Mouse (Mus musculus) heart, embryonic 10.5 days (tissue): ENCODE measurements around the gene Arf1. TPM values are rescaled to one million over a fixed set of nuclear protein-coding genes. Genes with fewer than 3 reads are reported as not detected.
"Not testable (repeated sequence)": the region's sequence is repeated elsewhere in the genome, so short reads cannot be mapped to it uniquely, and the experiment has no call there.

ENCODE experiments used
- DNase-seq: peaks from one replicate; pipeline ENCODE4 v3.0.0-alpha.2; 2017; ENCODE audit warnings: low spot score
- H3K27ac ChIP-seq: fragments of 300-500 bp; sonication (generic); 2 replicates; pipeline ENCODE4 v1.5.1; 2016; ENCODE audit warnings: mild to moderate bottlenecking
- H3K27me3 ChIP-seq: fragments of 300-500 bp; sonication (generic); 2 replicates; pipeline ENCODE4 v1.6.1; 2016; ENCODE audit warnings: mild to moderate bottlenecking; ENCODE audit not compliant: poor library complexity, insufficient read depth, severe bottlenecking
- H3K36me3 ChIP-seq: fragments of 300-500 bp; sonication (generic); 2 replicates; pipeline ENCODE4 v1.6.1; 2016; ENCODE audit warnings: mild to moderate bottlenecking, moderate library complexity
- H3K4me1 ChIP-seq: fragments of 300-500 bp; sonication (generic); 2 replicates; pipeline ENCODE4 v1.6.1; 2016; ENCODE audit warnings: mild to moderate bottlenecking
- H3K4me3 ChIP-seq: fragments of 300-500 bp; sonication (generic); 2 replicates; pipeline ENCODE4 v1.5.1; 2016; ENCODE audit warnings: mild to moderate bottlenecking, moderate library complexity
- H3K9me3 ChIP-seq: fragments of 300-500 bp; sonication (generic); 2 replicates; pipeline ENCODE4 v1.6.1; 2016; ENCODE audit warnings: mild to moderate bottlenecking, moderate library complexity
- WGBS: fragments of 180-500 bp; shearing (Covaris S2); methylation state at CpG from one replicate; pipeline ENCODE4 v1.1.7; 2016; 5-methylcytosine and 5-hydroxymethylcytosine counted together
- polyA plus RNA-seq: library from polyadenylated mRNA; unstranded; fragments of >200 nt; fragmentation: Nextera tagmentation; extraction: Ambion mirVana; gene quantifications from 2 replicates; pipeline ENCODE4 v1.2.1, GENCODE M21; 2016

Gene Arf1
- polyA plus RNA-seq, 1 experiment from 2014 or later, result 707 TPM

GRCm38 (mm10) chr11:59222306-59222705 is 5.8 kb downstream of the Arf1 start:
- no peaks in the 10 kb centered on the region for H3K9me3 ChIP-seq
- peaks cover 37% of the 10 kb centered on the region for H3K36me3 ChIP-seq
- H3K4me1 ChIP-seq, result peaks cover 67% of the 10 kb centered on the region
- H3K27me3 ChIP-seq, result no peaks in the 10 kb centered on the region
- WGBS, result 87% methylated on average over 4 of the region's 4 CpGs
- DNase-seq, result no peak
- H3K4me3 ChIP-seq, result no peak overlapping the region
- no peak overlapping the region for H3K27ac ChIP-seq

DNA sequence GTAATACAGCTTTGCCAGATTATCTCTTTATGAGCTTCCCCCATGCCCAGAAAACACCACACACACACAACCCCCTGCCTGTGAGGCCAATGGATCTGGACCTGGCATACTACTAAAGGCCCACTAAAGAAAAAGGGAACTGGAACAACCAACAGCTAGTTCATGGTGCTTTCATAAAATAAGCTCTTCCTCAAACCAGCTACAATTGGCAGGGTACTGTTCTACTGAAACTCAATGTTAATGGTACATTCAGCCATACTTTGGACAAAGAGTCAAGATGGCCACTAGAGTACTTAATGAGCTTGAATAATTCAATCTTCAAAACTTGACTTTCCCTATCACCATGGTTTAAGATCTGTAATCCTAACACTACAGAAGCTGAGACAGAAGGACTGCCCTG is 6.5 kb downstream of the Arf1 start:
- Histone ChIP-seq H3K4me3 (no peak overlapping the region), H3K36me3 (peaks cover 37% of the 10 kb centered on the region), H3K4me1 (peaks cover 68% of the 10 kb centered on the region)

DNA sequence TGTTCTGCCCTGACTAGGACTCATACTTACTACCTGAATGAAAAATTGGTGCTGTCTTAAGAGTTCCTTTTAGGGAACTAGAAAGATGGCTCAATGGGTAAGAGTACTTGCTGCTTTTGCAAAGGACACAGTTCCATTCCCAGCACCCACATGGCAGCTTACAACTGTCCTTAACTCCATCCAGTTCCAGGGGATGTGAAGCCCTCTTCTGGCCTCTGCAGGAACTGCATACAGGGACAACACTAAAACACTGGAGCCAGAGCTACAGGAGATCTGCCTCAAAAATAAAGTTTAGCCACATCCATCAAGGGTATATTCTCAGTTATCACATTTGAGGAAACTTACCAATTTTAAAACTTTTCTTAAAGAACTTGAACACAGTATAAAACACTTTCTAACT is 9.0 kb downstream of the Arf1 start:
- Histone ChIP-seq H3K27me3 (no peaks in the 10 kb centered on the region), H3K9me3 (no peaks in the 10 kb centered on the region), H3K4me3 (no peak overlapping the region), H3K27ac (no peak overlapping the region), H3K4me1 (peaks cover 42% of the 10 kb centered on the region), H3K36me3 (peaks cover 49% of the 10 kb centered on the region)
- no peak for DNase-seq

More for the DNA sequence above, 6.5 kb downstream of the Arf1 start:
- Histone ChIP-seq H3K9me3 (no peaks in the 10 kb centered on the region), H3K27me3 (no peaks in the 10 kb centered on the region), H3K27ac (no peak overlapping the region)
- no peak for DNase-seq

DNA sequence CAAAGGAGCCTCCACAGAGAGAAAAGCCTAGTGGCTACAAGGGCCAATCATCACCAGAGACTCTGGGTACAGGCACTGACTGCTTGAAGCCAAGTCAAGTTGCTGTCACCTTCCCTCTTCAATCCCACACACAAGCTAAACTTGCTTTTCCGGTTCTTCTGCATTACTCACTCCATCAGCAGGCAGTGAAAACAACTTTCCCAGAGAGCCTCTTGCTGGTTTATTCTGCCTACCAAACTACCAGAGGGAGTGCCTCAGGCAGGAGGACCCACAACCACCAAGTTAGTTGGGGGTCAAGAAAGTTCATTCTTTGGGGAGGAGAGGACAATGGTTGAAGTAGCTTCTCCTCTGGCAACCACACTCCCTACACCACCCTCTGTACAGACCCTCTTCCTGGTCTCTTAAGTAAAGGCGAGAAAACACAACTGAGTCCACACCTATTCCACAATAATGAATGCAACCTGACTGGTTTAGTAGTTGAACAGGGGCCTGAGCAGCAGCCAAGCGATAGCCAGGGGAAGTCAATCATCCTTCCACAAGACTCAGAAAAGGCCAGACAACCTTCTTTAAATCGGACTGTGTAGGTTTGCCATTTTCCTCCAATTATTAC is 9.6 kb downstream of the Arf1 start:
- WGBS, result 84% methylated on average over 4 of the region's 4 CpGs
- Histone ChIP-seq H3K4me1 (peaks cover 37% of the 10 kb centered on the region), H3K27me3 (no peaks in the 10 kb centered on the region), H3K27ac (no peak overlapping the region), H3K36me3 (peaks cover 49% of the 10 kb centered on the region), H3K9me3 (no peaks in the 10 kb centered on the region), H3K4me3 (no peak overlapping the region)
- DNase-seq, result no peak

- peaks cover 59% of the 10 kb centered on the region for H3K36me3 ChIP-seq
- H3K27me3 ChIP-seq, result no peaks in the 10 kb centered on the region
- H3K27ac ChIP-seq, result no peak overlapping the region
- H3K4me3 ChIP-seq, result no peak overlapping the region
- H3K9me3 ChIP-seq, result no peaks in the 10 kb centered on the region
- 73% methylated on average over 3 of the region's 3 CpGs for WGBS
- DNase-seq, result no peak
- peaks cover 24% of the 10 kb centered on the region for H3K4me1 ChIP-seq
Measured at GRCm38 (mm10) chr11:59216955-59217354, 11.1 kb downstream of the Arf1 start.

GRCm38 (mm10) chr11:59212892-59213494 is 15.1 kb downstream of the Arf1 start:
- Histone ChIP-seq H3K4me1 (peaks cover 29% of the 10 kb centered on the region), H3K27me3 (no peaks in the 10 kb centered on the region), H3K9me3 (no peaks in the 10 kb centered on the region), H3K4me3 (no peak overlapping the region), H3K27ac (no peak overlapping the region), H3K36me3 (peaks cover 62% of the 10 kb centered on the region)
- 93% methylated on average over 12 of the region's 12 CpGs for WGBS
- DNase-seq, result no peak

- H3K27me3 ChIP-seq, H3K4me3 ChIP-seq, H3K27ac ChIP-seq, DNase-seq, H3K9me3 ChIP-seq: not testable (repeated sequence)
- Histone ChIP-seq H3K4me1 (peaks cover 24% of the 10 kb centered on the region), H3K36me3 (peaks cover 59% of the 10 kb centered on the region)
- 80% methylated on average over 12 of the region's 12 CpGs for WGBS
Measured at GRCm38 (mm10) chr11:59212320-59212719, 15.8 kb downstream of the Arf1 start.

DNA sequence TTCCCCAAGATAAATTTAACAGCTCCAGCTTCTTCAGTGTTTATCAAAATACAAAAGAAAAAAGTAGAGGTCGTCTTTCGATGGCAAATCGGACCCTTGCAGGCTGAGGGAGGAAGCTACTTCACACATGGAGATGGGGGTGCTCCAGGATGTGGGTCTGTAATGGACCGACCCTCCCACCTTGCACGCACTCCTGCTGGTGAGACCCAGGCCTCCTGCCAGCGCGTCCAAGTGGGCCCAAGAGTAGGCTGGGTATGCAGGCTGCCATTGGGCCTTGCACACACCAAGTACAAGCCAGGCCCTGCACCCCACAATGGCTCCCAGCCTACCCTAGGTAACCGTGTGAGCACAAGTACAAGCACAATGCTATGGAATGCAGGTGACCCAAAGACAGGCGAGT is 16.5 kb downstream of the Arf1 start:
- WGBS, result 88% methylated on average over 9 of the region's 9 CpGs
- not testable (repeated sequence) for DNase-seq, H3K27me3 ChIP-seq, H3K9me3 ChIP-seq, H3K27ac ChIP-seq, H3K4me3 ChIP-seq
- peaks cover 66% of the 10 kb centered on the region for H3K36me3 ChIP-seq
- peaks cover 19% of the 10 kb centered on the region for H3K4me1 ChIP-seq

- Histone ChIP-seq H3K27me3 (no peaks in the 10 kb centered on the region), H3K36me3 (peaks cover 74% of the 10 kb centered on the region), H3K27ac (no peak overlapping the region), H3K9me3 (no peaks in the 10 kb centered on the region), H3K4me1 (peaks cover 19% of the 10 kb centered on the region), H3K4me3 (no peak overlapping the region)
- 87% methylated on average over 4 of the region's 4 CpGs for WGBS
- no peak for DNase-seq
Measured at GRCm38 (mm10) chr11:59210020-59210419, 18.1 kb downstream of the Arf1 start.

DNA sequence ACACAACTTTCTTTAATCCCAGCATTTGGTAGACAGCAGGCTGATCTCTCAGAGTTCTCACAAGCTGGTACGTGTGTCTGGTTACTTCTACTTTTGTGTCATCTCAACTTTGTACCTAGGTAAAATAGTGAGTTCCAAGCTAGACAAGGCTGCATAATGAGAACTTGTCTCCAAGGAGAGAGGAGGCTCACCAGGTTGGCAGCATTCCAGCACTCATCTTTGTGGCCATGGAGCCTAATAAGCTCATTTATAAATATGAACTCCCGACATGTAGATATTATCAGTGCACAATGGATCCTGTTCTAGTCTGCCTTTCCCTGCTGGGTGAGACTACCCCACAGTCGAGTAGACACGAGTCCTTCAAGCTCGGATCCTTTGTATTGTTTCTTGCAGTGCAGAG is 18.5 kb downstream of the Arf1 start:
- WGBS, result 77% methylated on average over 5 of the region's 5 CpGs
- no peaks in the 10 kb centered on the region for H3K27me3 ChIP-seq
- H3K27ac ChIP-seq, result no peak overlapping the region
- H3K9me3 ChIP-seq, result no peaks in the 10 kb centered on the region
- peaks cover 78% of the 10 kb centered on the region for H3K36me3 ChIP-seq
- peaks cover 19% of the 10 kb centered on the region for H3K4me1 ChIP-seq
- H3K4me3 ChIP-seq, result peak overlapping the region; percentile 90
- no peak for DNase-seq

GRCm38 (mm10) chr11:59209003-59209441 is 19.0 kb downstream of the Arf1 start:
- peaks cover 19% of the 10 kb centered on the region for H3K4me1 ChIP-seq
- peak; percentile 92 for DNase-seq
- H3K36me3 ChIP-seq, result peaks cover 78% of the 10 kb centered on the region
- no peaks in the 10 kb centered on the region for H3K9me3 ChIP-seq
- no peaks in the 10 kb centered on the region for H3K27me3 ChIP-seq
- H3K27ac ChIP-seq, result peak overlapping the region; percentile 95
- WGBS, result 7% methylated on average over 18 of the region's 18 CpGs
- H3K4me3 ChIP-seq, result peak overlapping the region; percentile 90

DNA sequence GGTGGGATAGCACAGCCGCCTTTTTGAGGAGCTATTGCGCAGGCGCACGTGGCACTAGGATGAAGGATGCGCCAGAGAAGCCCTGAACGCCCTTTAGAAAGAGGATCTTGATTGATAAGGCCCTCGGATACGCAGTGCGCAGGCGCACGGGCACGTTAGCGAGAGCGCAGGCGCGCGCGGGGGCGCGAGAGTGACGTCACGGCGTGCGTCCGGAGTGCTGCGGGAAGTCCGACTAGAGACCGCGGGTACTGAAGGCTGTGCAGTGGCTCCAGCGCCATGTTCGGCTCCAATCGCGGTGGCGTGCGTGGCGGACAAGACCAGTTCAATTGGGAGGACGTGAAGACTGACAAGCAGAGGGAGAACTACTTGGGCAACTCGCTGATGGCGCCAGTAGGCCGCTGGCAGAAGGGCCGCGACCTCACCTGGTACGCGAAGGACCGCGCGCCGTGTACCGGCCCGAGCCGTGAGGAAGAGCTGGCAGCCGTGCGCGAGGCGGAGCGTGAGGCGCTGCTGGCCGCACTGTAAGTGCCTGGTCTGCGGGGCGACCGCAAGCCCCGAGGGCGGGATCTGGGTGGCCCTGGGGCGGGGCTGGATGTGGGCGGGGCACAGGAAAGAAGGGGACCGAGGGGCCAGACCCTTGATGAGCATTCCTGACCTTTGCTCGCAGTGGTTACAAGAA is 19.8 kb downstream of the Arf1 start, which contains the start of gene 2310033P09Rik:
Gene 2310033P09Rik (plus strand): TSS at position 169 of the 679 bp plus-strand sequence.
- H3K27me3 ChIP-seq, result no peaks in the 10 kb centered on the region
- peak; percentile 97 for DNase-seq
- WGBS, result under 1% methylated on average over 66 of the region's 67 CpGs

More for the DNA sequence above, 19.8 kb downstream of the Arf1 start, which contains the start of gene 2310033P09Rik:
- no peaks in the 10 kb centered on the region for H3K9me3 ChIP-seq
- H3K27ac ChIP-seq, result peak within 1 kb of the TSS; percentile 95
- H3K36me3 ChIP-seq, result peaks cover 76% of the 10 kb centered on the region
- H3K4me3 ChIP-seq, result peak within 1 kb of the TSS; percentile 90
- peaks cover 19% of the 10 kb centered on the region for H3K4me1 ChIP-seq
